Mouse (Mus musculus) lung, embryonic 14.5 days (tissue): ENCODE measurements around the gene Taf11. TPM values are rescaled to one million over a fixed set of nuclear protein-coding genes. Genes with fewer than 3 reads are reported as not detected.

Experiments used
- ATAC-seq: fragments of 200-750 bp; cut with Nextera tagmentation; 2 replicates; pipeline ENCODE4 v1.8.0; 2017; ENCODE audit warnings: mild to moderate bottlenecking, moderate TSS enrichment, moderate library complexity; ENCODE audit not compliant: insufficient read depth
- DNase-seq: peaks from one replicate; pipeline ENCODE4 v3.0.0-alpha.2; 2015
- H3K27ac ChIP-seq: fragments of 300-500 bp; sonication (generic); 2 replicates; pipeline ENCODE4 v1.5.1; 2014; ENCODE audit warnings: low read depth, mild to moderate bottlenecking, moderate library complexity
- H3K27me3 ChIP-seq: fragments of 300-500 bp; sonication (generic); 2 replicates; pipeline ENCODE4 v1.6.1; 2014; ENCODE audit warnings: low read length, control low read depth; ENCODE audit not compliant: insufficient read depth
- H3K36me3 ChIP-seq: fragments of 300-500 bp; sonication (generic); 2 replicates; pipeline ENCODE4 v1.6.1; 2014; ENCODE audit warnings: control low read depth; ENCODE audit not compliant: insufficient read depth
- H3K4me1 ChIP-seq: fragments of 300-500 bp; sonication (generic); 2 replicates; pipeline ENCODE4 v1.6.1; 2014; ENCODE audit warnings: antibody characterized with exemption, control low read depth; ENCODE audit not compliant: insufficient read depth
- H3K4me2 ChIP-seq: fragments of 300-500 bp; sonication (generic); 2 replicates; pipeline ENCODE4 v1.6.1; 2014; ENCODE audit warnings: mild to moderate bottlenecking
- H3K4me3 ChIP-seq: fragments of 300-500 bp; sonication (generic); 2 replicates; pipeline ENCODE4 v1.5.1; 2014; ENCODE audit warnings: low read depth, low read length
- H3K9ac ChIP-seq: fragments of 300-500 bp; sonication (generic); 2 replicates; pipeline ENCODE4 v1.6.1; 2014
- H3K9me3 ChIP-seq: fragments of 300-500 bp; sonication (generic); 2 replicates; pipeline ENCODE4 v1.6.1; 2016; ENCODE audit warnings: low read depth, low read length, control low read depth
- CTCF ChIP-seq: IDR thresholded peaks from 2 replicates; pipeline ENCODE4 v1.5.1; 2016; ENCODE audit warnings: antibody characterized with exemption, low read depth
- WGBS: fragments of 180-500 bp; shearing (Covaris S2); extraction: QIAGEN DNeasy Blood & Tissue Kit; methylation state at CpG from one replicate; pipeline ENCODE4 v1.1.7; 2014; 5-methylcytosine and 5-hydroxymethylcytosine counted together
- polyA plus RNA-seq: library from polyadenylated mRNA; unstranded; fragments of >200 nt; fragmentation: Nextera tagmentation; extraction: Ambion mirVana; gene quantifications from 2 replicates; pipeline ENCODE4 v1.2.1, GENCODE M21; 2014

Gene Taf11
- polyA plus RNA-seq, result 68.4 and 68.5 TPM in 2 replicates

- peak; percentile 59 for DNase-seq
- H3K36me3 ChIP-seq, result peaks cover 17% of the 10 kb centered on the region; the same call in 1 of the 2 replicates
- ATAC-seq, result peak; percentile 36
- 1% methylated on average over 53 of the region's 53 CpGs for WGBS
- peak within 1 kb of the TSS; percentile 89 for H3K27ac ChIP-seq
- peak within 1 kb of the TSS; percentile 72 for H3K4me2 ChIP-seq
- H3K9ac ChIP-seq, result peak within 1 kb of the TSS; percentile 90
- 0 out of 2 replicates have a peak, but pooled peaks have one; percentile 17 for TF ChIP-seq CTCF
- H3K27me3 ChIP-seq, result no peaks in the 10 kb centered on the region
- no peaks in the 10 kb centered on the region for H3K9me3 ChIP-seq
- H3K4me1 ChIP-seq, result peaks cover 3% of the 10 kb centered on the region; the same call in 1 of the 2 replicates
- peak within 1 kb of the TSS; percentile 93 for H3K4me3 ChIP-seq
These were observed at the start of gene Taf11 for GRCm38 (mm10) chr17:27909622-27910500. Taf11 (minus strand) TSS chr17:27909844.

GRCm38 (mm10) chr17:27957649-27958048 is 48.0 kb upstream of the Taf11 start:
- Histone ChIP-seq H3K4me2 (no peak overlapping the region), H3K9me3 (no peaks in the 10 kb centered on the region), H3K27me3 (no peaks in the 10 kb centered on the region), H3K4me1 (0 out of 2 replicates have a peak, but pooled peaks cover 2% of the 10 kb centered on the region), H3K4me3 (no peak overlapping the region), H3K36me3 (no peaks in the 10 kb centered on the region), H3K9ac (no peak overlapping the region), H3K27ac (no peak overlapping the region)
- DNase-seq, result no peak
- no peak for TF ChIP-seq CTCF
- no peak for ATAC-seq
- WGBS, result 92% methylated on average over 9 of the region's 9 CpGs

GRCm38 (mm10) chr17:27954629-27955402 is 45.2 kb upstream of the Taf11 start:
- no peak for TF ChIP-seq CTCF
- no peak overlapping the region for H3K4me2 ChIP-seq
- H3K9ac ChIP-seq, result no peak overlapping the region
- H3K27ac ChIP-seq, result no peak overlapping the region
- no peak overlapping the region for H3K4me3 ChIP-seq
- 44% methylated on average over 14 of the region's 14 CpGs for WGBS
- DNase-seq (no peak), ATAC-seq (no peak)
- no peaks in the 10 kb centered on the region for H3K27me3 ChIP-seq
- no peaks in the 10 kb centered on the region for H3K9me3 ChIP-seq
- H3K36me3 ChIP-seq, result no peaks in the 10 kb centered on the region
- 0 out of 2 replicates have a peak, but pooled peaks cover 2% of the 10 kb centered on the region for H3K4me1 ChIP-seq

- DNase-seq, result no peak
- Histone ChIP-seq H3K4me1 (0 out of 2 replicates have a peak, but pooled peaks cover 2% of the 10 kb centered on the region), H3K4me3 (no peak overlapping the region), H3K27ac (no peak overlapping the region), H3K27me3 (no peaks in the 10 kb centered on the region), H3K9ac (no peak overlapping the region), H3K9me3 (no peaks in the 10 kb centered on the region), H3K36me3 (no peaks in the 10 kb centered on the region), H3K4me2 (no peak overlapping the region)
- TF ChIP-seq CTCF, result no peak
- 44% methylated on average over 6 of the region's 6 CpGs for WGBS
- ATAC-seq, result no peak
These were observed 43.5 kb upstream of the Taf11 start for GRCm38 (mm10) chr17:27953136-27953535.

GRCm38 (mm10) chr17:27947155-27947554 is 37.5 kb upstream of the Taf11 start:
- ATAC-seq (0 out of 2 replicates have a peak, but pooled peaks have one; percentile 13), DNase-seq (no peak)
- H3K27me3 ChIP-seq, result no peaks in the 10 kb centered on the region
- peak overlapping the region; percentile 15; the same call in 1 of the 2 replicates for H3K9ac ChIP-seq
- H3K4me2 ChIP-seq, result no peak overlapping the region
- no peaks in the 10 kb centered on the region for H3K9me3 ChIP-seq
- no peak overlapping the region for H3K4me3 ChIP-seq
- no peaks in the 10 kb centered on the region for H3K36me3 ChIP-seq
- TF ChIP-seq CTCF, result 0 out of 2 replicates have a peak, but pooled peaks have one; percentile 20
- WGBS, result 65% methylated on average over 2 of the region's 2 CpGs
- peaks cover 9% of the 10 kb centered on the region for H3K4me1 ChIP-seq
- peak overlapping the region; percentile 15; the same call in 1 of the 2 replicates for H3K27ac ChIP-seq

GRCm38 (mm10) chr17:27946371-27946770 is 36.7 kb upstream of the Taf11 start:
- H3K4me3 ChIP-seq, result no peak overlapping the region
- TF ChIP-seq CTCF, result no peak
- H3K4me2 ChIP-seq, result no peak overlapping the region
- H3K27me3 ChIP-seq, result no peaks in the 10 kb centered on the region
- 68% methylated on average over 8 of the region's 8 CpGs for WGBS
- no peaks in the 10 kb centered on the region for H3K36me3 ChIP-seq
- ATAC-seq (no peak; the same call in 1 of the 2 replicates), DNase-seq (no peak)
- no peaks in the 10 kb centered on the region for H3K9me3 ChIP-seq
- H3K9ac ChIP-seq, result no peak overlapping the region
- peak overlapping the region; percentile 85 for H3K27ac ChIP-seq
- H3K4me1 ChIP-seq, result peaks cover 9% of the 10 kb centered on the region
